ENCODE assay signal across 7 mouse cellular contexts in genomic region chr6:146256947-146257670, GRCm38 (mm10).
DNase-seq lines count a peak whose midpoint lies in the region; ATAC-seq lines count a peak whose summit lies in the region.

No protein-coding gene starts in this region.

- ATAC-seq in frontal cortex, adult (ENCODE audit: low TSS enrichment) = no peak

- DNase-seq in kidney, postnatal 10 days = peak; percentile 43
- no peak for DNase-seq in kidney, adult 18-20 months
- peak; percentile 46 to 55 for DNase-seq in B cell, adult 2 months
- DNase-seq in adipocyte (ENCODE audit: low spot score) = peak; percentile 51
- peak; percentile 41 for DNase-seq in lung, postnatal 10 days
- no peak for DNase-seq in cerebellum, adult 9-10 months

Comparison
In these comparisons a context has a peak if more than half of its experiments do, and no peak if none do; other contexts are left out.
1. DNase-seq: peak in kidney, postnatal 10 days (single experiment), B cell, adult 2 months (2 of 2), adipocyte (single experiment) and lung, postnatal 10 days (single experiment); none in kidney, adult 18-20 months (single experiment) and cerebellum, adult 9-10 months (single experiment).